In genomic region chr9:32652112-32652511, GRCm38 (mm10) we compare ENCODE assay signal across 20 mouse cellular contexts. TPM values are rescaled to one million over a fixed set of nuclear protein-coding genes. Genes with fewer than 3 reads are reported as not detected.
A peak's percentile ranks its signal among the peaks of the same experiment; 100 is the strongest.
DNase-seq lines count a peak whose midpoint lies in the region; ATAC-seq and TF ChIP-seq lines count a peak whose summit lies in the region.
"Had no signal": no experiment of that assay in that cellular context is flagged by ENCODE, and none has a peak within 500 bp of the region (broad histone marks: within the 10 kb centered on the region; RNA-seq: fewer than 3 reads in every experiment).

No protein-coding gene starts in this region.

- H3K27ac ChIP-seq in heart, adult 2 months = peak overlapping the region; percentile 49
- H3K27ac ChIP-seq in midbrain, embryonic 14.5 days (replicated peaks; ENCODE audit: low read depth, low read length) = no peak overlapping the region
- H3K27ac ChIP-seq in stomach, postnatal 0 days (replicated peaks) = no peak overlapping the region
- H3K27ac ChIP-seq: embryonic facial prominence, embryonic 12.5 days; forebrain, embryonic 15.5 days; hindbrain, embryonic 10.5 days; macrophage; neural tube, embryonic 12.5 days had no signal

- H3K9me3 ChIP-seq in midbrain, embryonic 14.5 days (ENCODE audit: control insufficient read depth, low read length) = no peaks in the 10 kb centered on the region
- no peaks in the 10 kb centered on the region for H3K9me3 ChIP-seq in stomach, postnatal 0 days (ENCODE audit: control insufficient read depth, low read length)
- H3K9me3 ChIP-seq: embryonic facial prominence, embryonic 12.5 days; forebrain, embryonic 15.5 days; G1E; hindbrain, embryonic 10.5 days; neural tube, embryonic 12.5 days had no signal

- H3K27me3 ChIP-seq in heart, adult 2 months (ENCODE audit: control insufficient read depth, insufficient read depth, low read length) = no peaks in the 10 kb centered on the region
- H3K27me3 ChIP-seq in midbrain, embryonic 14.5 days (ENCODE audit: control insufficient read depth, insufficient read depth, low read length) = no peaks in the 10 kb centered on the region
- H3K27me3 ChIP-seq in stomach, postnatal 0 days (ENCODE audit: control insufficient read depth, insufficient read depth, low read length) = no peaks in the 10 kb centered on the region
- H3K27me3 ChIP-seq: embryonic facial prominence, embryonic 12.5 days had no signal

- no peak overlapping the region for H3K4me2 ChIP-seq in midbrain, embryonic 14.5 days (ENCODE audit: low read length)
- H3K4me2 ChIP-seq in stomach, postnatal 0 days (replicated peaks; ENCODE audit: low read depth) = no peak overlapping the region
- H3K4me2 ChIP-seq: embryonic facial prominence, embryonic 12.5 days; forebrain, embryonic 15.5 days; neural tube, embryonic 12.5 days had no signal

- no peak for TF ChIP-seq EP300 in heart, adult 2 months (IDR thresholded peaks at IDR 0.05; ENCODE audit: insufficient read depth, low read depth, low read length)
- TF ChIP-seq EP300 in stomach, postnatal 0 days (optimal IDR thresholded peaks at IDR 0.05) = no peak

- no peak for DNase-seq in heart, adult 2 months
- no peak for DNase-seq in heart, adult 18-20 months
- DNase-seq in spleen, postnatal 36 days (ENCODE audit: low spot score in 2 of 2) = peak; percentile 80 to 87
- DNase-seq in midbrain, embryonic 14.5 days = no peak
- no peak for DNase-seq in stomach, postnatal 0 days (ENCODE audit: low spot score)
- DNase-seq in adrenal gland, adult 2 months = no peak
- DNase-seq: adrenal gland, postnatal 10 days; cerebellum, adult 11-12 months; kidney, adult 8-10 months; kidney, postnatal 25 days; lung, adult 2 months had no signal

- TF ChIP-seq CTCF in heart, adult 2 months (IDR thresholded peaks at IDR 0.05) = no peak
- TF ChIP-seq CTCF in stomach, postnatal 0 days (IDR thresholded peaks at IDR 0.05; ENCODE audit: low read depth) = no peak

- H3K4me1 ChIP-seq in heart, adult 2 months (ENCODE audit: control insufficient read depth, insufficient read depth, low read length) = peaks cover 19% of the 10 kb centered on the region
- H3K4me1 ChIP-seq in midbrain, embryonic 14.5 days (ENCODE audit: control insufficient read depth, insufficient read depth, low read length) = no peaks in the 10 kb centered on the region
- no peaks in the 10 kb centered on the region for H3K4me1 ChIP-seq in stomach, postnatal 0 days (replicated peaks; ENCODE audit: control insufficient read depth, insufficient read depth)
- H3K4me1 ChIP-seq: forebrain, embryonic 15.5 days; neural tube, embryonic 12.5 days had no signal

- ATAC-seq in CD4-positive, CD25-positive, alpha-beta regulatory T cell, adult 4 months = peak; percentile 95
- peak; percentile 98 for ATAC-seq in inflammation-experienced regulatory T-cells, adult 6 months
- no peak for ATAC-seq in midbrain, embryonic 14.5 days (ENCODE audit: low FRiP score, low TSS enrichment)
- no peak for ATAC-seq in stomach, postnatal 0 days (ENCODE audit: low FRiP score, low TSS enrichment)
- ATAC-seq: forebrain, embryonic 15.5 days; midbrain, embryonic 16.5 days had no signal

- H3K79me2 ChIP-seq in heart, adult 2 months (replicated peaks; ENCODE audit: control insufficient read depth, insufficient read depth, low read length) = 0 out of 2 replicates have a peak, but pooled peaks cover 1% of the 10 kb centered on the region

- intact Hi-C loops in heart, adult 2 months (cut with DNase I) = no loop called here

- peaks cover 27% of the 10 kb centered on the region for H3K36me3 ChIP-seq in heart, adult 2 months (ENCODE audit: control insufficient read depth, insufficient read depth, low read length)
- H3K36me3 ChIP-seq in midbrain, embryonic 14.5 days (ENCODE audit: control insufficient read depth, insufficient read depth, low read length) = no peaks in the 10 kb centered on the region
- no peaks in the 10 kb centered on the region for H3K36me3 ChIP-seq in stomach, postnatal 0 days (ENCODE audit: control insufficient read depth, insufficient read depth, low read length)
- H3K36me3 ChIP-seq: embryonic facial prominence, embryonic 12.5 days; forebrain, embryonic 15.5 days; G1E; hindbrain, embryonic 10.5 days; neural tube, embryonic 12.5 days had no signal

- no peak overlapping the region for H3K9ac ChIP-seq in heart, adult 2 months (ENCODE audit: low read depth, low read length)
- H3K9ac ChIP-seq in midbrain, embryonic 14.5 days (replicated peaks; ENCODE audit: low read length) = no peak overlapping the region
- H3K9ac ChIP-seq in stomach, postnatal 0 days (ENCODE audit: low read length) = no peak overlapping the region
- H3K9ac ChIP-seq: embryonic facial prominence, embryonic 12.5 days; forebrain, embryonic 15.5 days; neural tube, embryonic 12.5 days had no signal

- TF ChIP-seq POLR2A in heart, adult 2 months (IDR thresholded peaks at IDR 0.05; ENCODE audit: insufficient read depth, low read depth, low read length) = no peak

- H3K4me3 ChIP-seq in heart, adult 2 months = no peak overlapping the region
- H3K4me3 ChIP-seq in midbrain, embryonic 14.5 days (replicated peaks; ENCODE audit: low read depth, low read length) = no peak overlapping the region
- no peak overlapping the region for H3K4me3 ChIP-seq in stomach, postnatal 0 days (ENCODE audit: low read depth, low read length)
- H3K4me3 ChIP-seq: embryonic facial prominence, embryonic 12.5 days; forebrain, embryonic 15.5 days; hindbrain, embryonic 10.5 days; neural tube, embryonic 12.5 days had no signal

- 62% methylated on average over 10 of the region's 10 CpGs for WGBS in heart, adult 2 months
- WGBS in midbrain, embryonic 14.5 days = 92% methylated on average over 10 of the region's 10 CpGs
- 90% methylated on average over 10 of the region's 10 CpGs for WGBS in stomach, postnatal 0 days

RNA-seq across cellular contexts. Expression of gene Ets1, which starts 16.1 kb away (rescaled TPM):
- 10 to 100 TPM; 40.7 to 48.7 TPM for total RNA-seq in heart, adult 2 months (2021)
- polyA plus RNA-seq in heart, adult 2 months (2012; rRNA removed) = 22.6 and 39.6 TPM in 2 replicates
- 10 to 100 TPM; 35.3 to 36.9 TPM for total RNA-seq in heart, adult 18-20 months (2021)
- 1,000 to 10,000 TPM in 1 of 2 experiments, 100 to 1,000 TPM in 1; 800 to 1,019 TPM for polyA plus RNA-seq in CD4-positive, CD25-positive, alpha-beta regulatory T cell, adult 4 months (2017; shearing (Covaris generic))
- polyA plus RNA-seq in inflammation-experienced regulatory T-cells, adult 6 months (2017; shearing (Covaris generic)) = 100 to 1,000 TPM; 831 to 847 (median 840) TPM
- polyA plus RNA-seq in midbrain, embryonic 14.5 days (2014; fragmentation: Nextera tagmentation; extraction: Ambion mirVana) = 8.3 and 19.6 TPM in 2 replicates
- 8.8 and 9.9 TPM in 2 replicates for polyA plus RNA-seq in stomach, postnatal 0 days (2015; fragmentation: Nextera tagmentation; extraction: Ambion mirVana)
- 10 to 100 TPM; 20.8 to 39.6 TPM for total RNA-seq in adrenal gland, adult 2 months (2021)
- 10.7 and 12.8 TPM in 2 replicates for polyA plus RNA-seq in adrenal gland, adult 2 months (2012; rRNA removed)
- polyA plus RNA-seq: G1E had no signal

Comparison
In these comparisons a context has a peak if more than half of its experiments do, and no peak if none do; other contexts are left out.
1. DNase-seq: peak in spleen, postnatal 36 days (2 of 2); none in heart, adult 2 months (0 of 2), heart, adult 18-20 months (0 of 2), midbrain, embryonic 14.5 days (single experiment), stomach, postnatal 0 days (single experiment) and adrenal gland, adult 2 months (single experiment).
2. ATAC-seq: peak in CD4-positive, CD25-positive, alpha-beta regulatory T cell, adult 4 months (single experiment) and inflammation-experienced regulatory T-cells, adult 6 months (single experiment); none in midbrain, embryonic 14.5 days (single experiment) and stomach, postnatal 0 days (single experiment).
3. RNA of gene Ets1, which starts 16.1 kb away (polyA plus RNA-seq): 800 to 1,019 TPM in CD4-positive, CD25-positive, alpha-beta regulatory T cell, adult 4 months and 831 to 847 TPM in inflammation-experienced regulatory T-cells, adult 6 months; 22.6 to 39.6 TPM in heart, adult 2 months, 8.3 to 19.6 TPM in midbrain, embryonic 14.5 days, 10.7 to 12.8 TPM in adrenal gland, adult 2 months and 8.8 to 9.9 TPM in stomach, postnatal 0 days; every median in the first group is over 10 times any median in the second.